9 mouse cellular contexts compared by ENCODE assay signal in genomic region chr3:84745537-84746189, GRCm38 (mm10).
DNase-seq lines count a peak whose midpoint lies in the region; ATAC-seq lines count a peak whose summit lies in the region.
"Had no signal": no experiment of that assay in that cellular context is flagged by ENCODE, and none has a peak within 500 bp of the region (broad histone marks: within the 10 kb centered on the region; RNA-seq: fewer than 3 reads in every experiment).

No protein-coding gene starts in this region.

- no peaks in the 10 kb centered on the region for H3K27me3 ChIP-seq in embryonic facial prominence, embryonic 13.5 days
- no peaks in the 10 kb centered on the region for H3K27me3 ChIP-seq in embryonic facial prominence, embryonic 10.5 days (replicated peaks; ENCODE audit: low read depth, poor library complexity, severe bottlenecking)
- H3K27me3 ChIP-seq in heart, embryonic 11.5 days (ENCODE audit: control insufficient read depth, insufficient read depth, low read length): 0 out of 2 replicates have a peak, but pooled peaks cover 8% of the 10 kb centered on the region
- H3K27me3 ChIP-seq: embryonic facial prominence, embryonic 12.5 days had no signal

- 59% methylated on average over 18 of the region's 18 CpGs for WGBS in embryonic facial prominence, embryonic 13.5 days
- 78% methylated on average over 18 of the region's 18 CpGs for WGBS in embryonic facial prominence, embryonic 10.5 days
- 43% methylated on average over 18 of the region's 18 CpGs for WGBS in heart, embryonic 11.5 days (ENCODE audit: insufficient replicate concordance)

- no peak overlapping the region for H3K27ac ChIP-seq in embryonic facial prominence, embryonic 13.5 days
- H3K27ac ChIP-seq in embryonic facial prominence, embryonic 10.5 days (replicated peaks): no peak overlapping the region
- no peak overlapping the region for H3K27ac ChIP-seq in heart, embryonic 11.5 days (ENCODE audit: low read depth, low read length)
- H3K27ac ChIP-seq: embryonic facial prominence, embryonic 12.5 days had no signal

- H3K4me1 ChIP-seq in embryonic facial prominence, embryonic 13.5 days: peaks cover 15% of the 10 kb centered on the region
- H3K4me1 ChIP-seq in embryonic facial prominence, embryonic 10.5 days: no peaks in the 10 kb centered on the region
- H3K4me1 ChIP-seq in heart, embryonic 11.5 days (ENCODE audit: control insufficient read depth, insufficient read depth, low read length): peaks cover 7% of the 10 kb centered on the region; the same call in 1 of the 2 replicates
- H3K4me1 ChIP-seq: embryonic facial prominence, embryonic 12.5 days had no signal

- ATAC-seq in embryonic facial prominence, embryonic 13.5 days (ENCODE audit: insufficient number of reproducible peaks, insufficient read depth, low FRiP score, low TSS enrichment, low read depth): no peak
- ATAC-seq in heart, embryonic 11.5 days (replicated peaks; ENCODE audit: insufficient number of reproducible peaks, low FRiP score, low TSS enrichment): no peak
- ATAC-seq in inflammation-experienced regulatory T-cells, adult 6 months: no peak

- H3K9me3 ChIP-seq in embryonic facial prominence, embryonic 13.5 days: no peaks in the 10 kb centered on the region
- no peaks in the 10 kb centered on the region for H3K9me3 ChIP-seq in embryonic facial prominence, embryonic 10.5 days
- H3K9me3 ChIP-seq in heart, embryonic 11.5 days (replicated peaks; ENCODE audit: control insufficient read depth, low read length): no peaks in the 10 kb centered on the region
- H3K9me3 ChIP-seq: embryonic facial prominence, embryonic 12.5 days had no signal

- no peak overlapping the region for H3K4me3 ChIP-seq in embryonic facial prominence, embryonic 13.5 days
- H3K4me3 ChIP-seq in embryonic facial prominence, embryonic 10.5 days: no peak overlapping the region
- H3K4me3 ChIP-seq in heart, embryonic 11.5 days (ENCODE audit: low read depth, low read length): no peak overlapping the region
- H3K4me3 ChIP-seq: embryonic facial prominence, embryonic 12.5 days had no signal

- no peak for DNase-seq in embryonic facial prominence, embryonic 10.5 days (ENCODE audit: low spot score)
- DNase-seq in brain, embryonic 18.5 days (ENCODE audit: low read depth, low spot score): peak; percentile 59
- DNase-seq in layer of hippocampus, adult 8-10 months (ENCODE audit: low spot score in 2 of 2): peak; percentile 64 to 77
- DNase-seq in lung, postnatal 14 days: peak; percentile 72
- peak; percentile 63 for DNase-seq in testis, postnatal 10 days (ENCODE audit: low spot score)

- H3K4me2 ChIP-seq in embryonic facial prominence, embryonic 13.5 days: peak overlapping the region; percentile 17; the same call in 1 of the 2 replicates
- H3K4me2 ChIP-seq in heart, embryonic 11.5 days: 0 out of 2 replicates have a peak overlapping the region, but pooled peaks have one; percentile 4
- H3K4me2 ChIP-seq: embryonic facial prominence, embryonic 12.5 days had no signal

- no peaks in the 10 kb centered on the region for H3K36me3 ChIP-seq in embryonic facial prominence, embryonic 13.5 days
- H3K36me3 ChIP-seq in embryonic facial prominence, embryonic 10.5 days (replicated peaks): no peaks in the 10 kb centered on the region
- H3K36me3 ChIP-seq in heart, embryonic 11.5 days (ENCODE audit: control insufficient read depth, insufficient read depth, low read length): no peaks in the 10 kb centered on the region
- H3K36me3 ChIP-seq: embryonic facial prominence, embryonic 12.5 days had no signal

- no peak overlapping the region for H3K9ac ChIP-seq in embryonic facial prominence, embryonic 13.5 days
- no peak overlapping the region for H3K9ac ChIP-seq in heart, embryonic 11.5 days (ENCODE audit: low read depth, low read length)
- H3K9ac ChIP-seq: embryonic facial prominence, embryonic 12.5 days had no signal
